Mouse (Mus musculus): ENCODE results near the gene Rcl1. TPM values are rescaled to one million over a fixed set of nuclear protein-coding genes. Genes with fewer than 3 reads are reported as not detected.

The Rcl1 gene
- 27.4 and 31.1 TPM in 2 replicates for polyA plus RNA-seq (2021; fragmentation: Nextera tagmentation)
- long read RNA-seq, experiment 1, transcript Rcl1-201 (9 exons, 1,803 nt), result major isoform, 62 of 70 reads
- long read RNA-seq, experiment 1, partial matches to known transcripts, result 2 of 70 reads
- long read RNA-seq, experiment 1, other reads (novel, unspliced or antisense), result 5 of 70 reads
- long read RNA-seq, experiment 2, transcript Rcl1-201 (9 exons, 1,803 nt), result major isoform, 218 of 225 reads
- long read RNA-seq, experiment 2, partial matches to known transcripts, result 1 of 225 reads
- long read RNA-seq, experiment 2, other reads (novel, unspliced or antisense), result 5 of 225 reads

GRCm38 (mm10) chr19:29100874-29101542 lies at the start of gene Rcl1:
Gene Rcl1, plus strand, starts transcription at chr19:29101375.

Small RNA genes within 50 kb of the gene (microRNA-seq; reads per million reads assigned to microRNA genes)
- gene Mir101b, result 140 reads per million, percentile 62 among the genes with 10 or more reads in this experiment

Other genes with a start within 250 kb of the Rcl1 start
- 18.1 and 28.9 TPM in 2 replicates for gene Plpp6, start 137.4 kb upstream of the Rcl1 start, polyA plus RNA-seq (2021; fragmentation: Nextera tagmentation)
- 6.3 and 7.4 TPM in 2 replicates for gene 4430402I18Rik, start 133.6 kb upstream of the Rcl1 start, polyA plus RNA-seq (2021; fragmentation: Nextera tagmentation)
- 25.2 and 27.3 TPM in 2 replicates for gene Cdc37l1, start 111.0 kb upstream of the Rcl1 start, polyA plus RNA-seq (2021; fragmentation: Nextera tagmentation)
- gene Ak3, start 53.4 kb upstream of the Rcl1 start, polyA plus RNA-seq (2021; fragmentation: Nextera tagmentation), result 60.5 TPM in 2 replicates
- gene Jak2, start 150.5 kb downstream of the Rcl1 start, polyA plus RNA-seq (2021; fragmentation: Nextera tagmentation), result 2.3 and 2.5 TPM in 2 replicates
- 1.6 and 2.7 TPM in 2 replicates for gene Insl6, start 224.0 kb downstream of the Rcl1 start, polyA plus RNA-seq (2021; fragmentation: Nextera tagmentation)
- gene Rln1, start 233.3 kb downstream of the Rcl1 start, polyA plus RNA-seq (2021; fragmentation: Nextera tagmentation), result 2.2 and 2.9 TPM in 2 replicates